Mouse (Mus musculus) hindbrain, embryonic 16.5 days (tissue): Measurements from ENCODE around the gene Casq1. TPM values are rescaled to one million over a fixed set of nuclear protein-coding genes. Genes with fewer than 3 reads are reported as not detected.

Experiments
- ATAC-seq: fragments of 200-750 bp; cut with Nextera tagmentation; 2 replicates; pipeline ENCODE4 v1.8.0; 2017; ENCODE audit warnings: moderate TSS enrichment, moderate library complexity
- H3K27ac ChIP-seq: fragments of 300-500 bp; sonication (generic); 2 replicates; pipeline ENCODE4 v1.5.1; 2014; ENCODE audit warnings: low read depth, mild to moderate bottlenecking, control low read depth, low read length, moderate library complexity
- H3K27me3 ChIP-seq: fragments of 300-500 bp; sonication (generic); replicated peaks from 2 replicates; pipeline ENCODE4 v1.6.1; 2014; ENCODE audit warnings: low read length; ENCODE audit not compliant: control insufficient read depth, insufficient read depth
- H3K36me3 ChIP-seq: fragments of 300-500 bp; sonication (generic); 2 replicates; pipeline ENCODE4 v1.6.1; 2014; ENCODE audit warnings: mild to moderate bottlenecking, low read length, moderate library complexity, mixed read lengths; ENCODE audit not compliant: control insufficient read depth, insufficient read depth
- H3K4me1 ChIP-seq: fragments of 300-500 bp; sonication (generic); 2 replicates; pipeline ENCODE4 v1.6.1; 2014; ENCODE audit warnings: low read depth, low read length; ENCODE audit not compliant: control insufficient read depth, insufficient read depth
- H3K4me2 ChIP-seq: fragments of 300-500 bp; sonication (generic); 2 replicates; pipeline ENCODE4 v1.6.1; 2014; ENCODE audit warnings: mild to moderate bottlenecking, low read length, control low read depth, moderate library complexity
- H3K4me3 ChIP-seq: fragments of 300-500 bp; sonication (generic); 2 replicates; pipeline ENCODE4 v1.5.1; 2014; ENCODE audit warnings: mild to moderate bottlenecking, low read length, control low read depth, moderate library complexity
- H3K9ac ChIP-seq: fragments of 300-500 bp; sonication (generic); 2 replicates; pipeline ENCODE4 v1.6.1; 2014; ENCODE audit warnings: low read depth, mild to moderate bottlenecking, control low read depth, low read length, moderate library complexity
- H3K9me3 ChIP-seq: fragments of 300-500 bp; sonication (generic); 2 replicates; pipeline ENCODE4 v1.6.1; 2014; ENCODE audit warnings: mild to moderate bottlenecking, low read length, moderate library complexity; ENCODE audit not compliant: control insufficient read depth
- WGBS: fragments of 180-500 bp; shearing (Covaris S2); extraction: QIAGEN DNeasy Blood & Tissue Kit; methylation state at CpG from one replicate; pipeline ENCODE4 v1.1.7; 2014; 5-methylcytosine and 5-hydroxymethylcytosine counted together
- polyA plus RNA-seq: library from polyadenylated mRNA; unstranded; fragments of >200 nt; fragmentation: Nextera tagmentation; extraction: Ambion mirVana; gene quantifications from 2 replicates; pipeline ENCODE4 v1.2.1, GENCODE M21; 2015

The Casq1 gene
- polyA plus RNA-seq, 1 experiment from 2014 or later, result 1.5 TPM

- no peak for ATAC-seq
- no peak overlapping the region for H3K4me3 ChIP-seq
- no peak overlapping the region for H3K9ac ChIP-seq
- no peak overlapping the region for H3K27ac ChIP-seq
- 46% methylated on average over 5 of the region's 5 CpGs for WGBS
- H3K4me2 ChIP-seq, result no peak overlapping the region
- H3K36me3 ChIP-seq, result no peaks in the 10 kb centered on the region
- H3K9me3 ChIP-seq, result no peaks in the 10 kb centered on the region
- H3K27me3 ChIP-seq, result no peaks in the 10 kb centered on the region
- H3K4me1 ChIP-seq, result peaks cover 12% of the 10 kb centered on the region
These were observed 6.9 kb downstream of the Casq1 start for GRCm38 (mm10) chr1:172212776-172213175.

- peak overlapping the region; percentile 95 for H3K4me2 ChIP-seq
- H3K27me3 ChIP-seq, result no peaks in the 10 kb centered on the region
- H3K9ac ChIP-seq, result peak overlapping the region; percentile 92
- H3K4me1 ChIP-seq, result peaks cover 45% of the 10 kb centered on the region
- H3K36me3 ChIP-seq, result no peaks in the 10 kb centered on the region
- H3K4me3 ChIP-seq, result peak overlapping the region; percentile 88
- H3K27ac ChIP-seq, result peak overlapping the region; percentile 94
- peak; percentile 6; the same call in 1 of the 2 replicates for ATAC-seq
- WGBS, result 6% methylated on average over 7 of the region's 7 CpGs
- H3K9me3 ChIP-seq, result no peaks in the 10 kb centered on the region
These were observed 12.5 kb downstream of the Casq1 start for GRCm38 (mm10) chr1:172207111-172207584.

- Histone ChIP-seq H3K4me1 (peaks cover 53% of the 10 kb centered on the region), H3K9ac (peak within 1 kb of the TSS; percentile 92), H3K36me3 (no peaks in the 10 kb centered on the region), H3K27me3 (no peaks in the 10 kb centered on the region), H3K4me3 (peak within 1 kb of the TSS; percentile 88), H3K4me2 (peak within 1 kb of the TSS; percentile 95), H3K27ac (peak within 1 kb of the TSS; percentile 94), H3K9me3 (no peaks in the 10 kb centered on the region)
- WGBS, result under 1% methylated on average over 35 of the region's 40 CpGs
- peak; percentile 76 for ATAC-seq
These were observed 13.3 kb downstream of the Casq1 start, which contains the start of gene Pea15a for GRCm38 (mm10) chr1:172206141-172206917. Gene Pea15a, minus strand, starts transcription at chr1:172206804.

GRCm38 (mm10) chr1:172205741-172206087 lies 14.0 kb downstream of the Casq1 start:
- WGBS, result 0% methylated on average over 3 of the region's 3 CpGs
- Histone ChIP-seq H3K4me3 (peak overlapping the region; percentile 88), H3K9me3 (no peaks in the 10 kb centered on the region), H3K27ac (peak overlapping the region; percentile 94), H3K27me3 (no peaks in the 10 kb centered on the region), H3K4me1 (peaks cover 59% of the 10 kb centered on the region), H3K36me3 (no peaks in the 10 kb centered on the region), H3K9ac (peak overlapping the region; percentile 92), H3K4me2 (peak overlapping the region; percentile 95)
- ATAC-seq, result no peak

- no peaks in the 10 kb centered on the region for H3K27me3 ChIP-seq
- H3K4me1 ChIP-seq, result peaks cover 65% of the 10 kb centered on the region
- peaks cover 3% of the 10 kb centered on the region for H3K36me3 ChIP-seq
- H3K9ac ChIP-seq, result peak overlapping the region; percentile 92
- 18% methylated on average over 15 of the region's 15 CpGs for WGBS
- H3K4me2 ChIP-seq, result peak overlapping the region; percentile 95
- H3K4me3 ChIP-seq, result peak overlapping the region; percentile 88
- ATAC-seq, result no peak
- H3K27ac ChIP-seq, result peak overlapping the region; percentile 94
- H3K9me3 ChIP-seq, result no peaks in the 10 kb centered on the region
These were observed 14.6 kb downstream of the Casq1 start for GRCm38 (mm10) chr1:172204814-172205740.

- H3K4me1 ChIP-seq, result peaks cover 68% of the 10 kb centered on the region
- H3K9ac ChIP-seq, result peak overlapping the region; percentile 92
- peaks cover 11% of the 10 kb centered on the region for H3K36me3 ChIP-seq
- H3K9me3 ChIP-seq, result no peaks in the 10 kb centered on the region
- peak overlapping the region; percentile 94 for H3K27ac ChIP-seq
- WGBS, result 7% methylated on average over 9 of the region's 9 CpGs
- H3K4me2 ChIP-seq, result peak overlapping the region; percentile 95
- no peaks in the 10 kb centered on the region for H3K27me3 ChIP-seq
- H3K4me3 ChIP-seq, result peak overlapping the region; percentile 88
- ATAC-seq, result no peak
These were observed 15.4 kb downstream of the Casq1 start for GRCm38 (mm10) chr1:172204033-172204813.

- peak overlapping the region; percentile 3 for H3K9ac ChIP-seq
- H3K36me3 ChIP-seq, result peaks cover 14% of the 10 kb centered on the region
- peak overlapping the region; percentile 94 for H3K27ac ChIP-seq
- no peak for ATAC-seq
- H3K4me3 ChIP-seq, result peak overlapping the region; percentile 88
- H3K9me3 ChIP-seq, result no peaks in the 10 kb centered on the region
- no peaks in the 10 kb centered on the region for H3K27me3 ChIP-seq
- H3K4me2 ChIP-seq, result peak overlapping the region; percentile 95
- 4% methylated on average over 4 of the region's 4 CpGs for WGBS
- peaks cover 68% of the 10 kb centered on the region for H3K4me1 ChIP-seq
These were observed 16.1 kb downstream of the Casq1 start for GRCm38 (mm10) chr1:172203566-172203965.

- Histone ChIP-seq H3K4me3 (peak overlapping the region; percentile 88; the same call in 1 of the 2 replicates), H3K9ac (peak overlapping the region; percentile 56), H3K4me2 (peak overlapping the region; percentile 95), H3K36me3 (peaks cover 20% of the 10 kb centered on the region), H3K27ac (peak overlapping the region; percentile 94), H3K9me3 (no peaks in the 10 kb centered on the region), H3K27me3 (no peaks in the 10 kb centered on the region), H3K4me1 (peaks cover 68% of the 10 kb centered on the region)
- ATAC-seq, result peak; percentile 9; the same call in 1 of the 2 replicates
- WGBS, result 3% methylated on average over 2 of the region's 2 CpGs
These were observed 16.7 kb downstream of the Casq1 start for GRCm38 (mm10) chr1:172202894-172203522.
